Mouse (Mus musculus) cerebellum, adult 11-12 months (tissue): ENCODE data around the gene Pth2r.

ENCODE experiments used
- DNase-seq: peaks from one replicate; pipeline ENCODE4 v3.0.0; 2022

The Pth2r gene

DNA sequence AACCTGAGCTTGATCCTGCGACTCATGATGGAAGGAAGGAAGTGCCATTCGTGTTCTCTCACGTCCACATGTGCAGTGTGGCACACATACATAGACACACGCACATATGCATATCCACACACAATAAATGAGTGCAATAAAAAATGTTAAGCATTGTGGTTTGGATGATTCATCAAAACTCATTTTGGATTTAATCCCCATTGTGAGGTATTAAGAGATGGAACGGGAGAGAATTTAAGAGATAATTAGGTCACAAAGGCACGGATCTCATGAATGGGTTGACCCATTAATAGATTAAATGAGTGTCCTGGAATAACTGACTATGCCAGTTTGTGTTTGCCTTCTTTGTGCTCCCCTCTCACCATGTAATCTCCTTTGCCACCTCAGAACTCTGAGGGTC, at the start of gene Pth2r:
Gene Pth2r, plus strand, starts transcription at position 301 of the 400 bp plus-strand sequence.
- DNase-seq, result no peak

DNA sequence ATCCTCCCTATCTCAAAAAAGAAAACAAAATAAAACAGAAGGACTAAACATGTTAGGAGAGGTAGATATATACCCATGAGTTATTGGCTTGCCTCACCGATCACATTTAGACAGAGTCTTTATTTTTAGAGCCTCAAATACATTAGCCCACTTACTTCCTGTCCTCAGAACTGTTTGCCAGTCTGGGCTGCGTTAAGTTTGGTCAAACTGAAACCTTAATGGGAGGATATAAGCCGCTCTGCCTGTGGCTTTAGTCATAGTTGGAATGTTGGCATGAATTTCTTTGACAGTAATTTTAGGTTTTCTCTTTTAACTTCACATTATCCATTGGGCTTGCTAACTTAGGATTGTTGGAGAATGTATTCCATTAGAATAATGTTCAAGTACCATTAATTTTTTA, 44.1 kb upstream of the Pth2r start:
- no peak for DNase-seq

DNA sequence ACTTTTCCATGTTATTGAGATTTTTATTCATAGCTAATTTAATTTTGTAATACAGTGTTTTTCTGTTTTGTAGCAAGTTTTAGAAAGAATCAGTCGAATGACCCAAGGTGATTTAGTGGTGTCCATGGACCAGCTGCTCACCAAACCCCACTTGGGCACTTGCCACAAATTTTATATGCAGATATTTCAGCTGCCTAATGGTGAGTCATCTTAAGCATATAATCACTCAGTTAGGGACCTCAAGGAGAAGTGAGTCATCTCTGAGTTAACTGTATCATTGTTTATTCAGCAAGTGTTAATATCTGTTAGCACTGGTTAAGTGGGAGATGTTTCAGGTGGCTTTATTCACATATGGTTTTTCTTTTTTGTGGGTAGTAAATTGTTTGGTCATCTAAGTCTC, 36.2 kb upstream of the Pth2r start:
- DNase-seq, result no peak

DNA sequence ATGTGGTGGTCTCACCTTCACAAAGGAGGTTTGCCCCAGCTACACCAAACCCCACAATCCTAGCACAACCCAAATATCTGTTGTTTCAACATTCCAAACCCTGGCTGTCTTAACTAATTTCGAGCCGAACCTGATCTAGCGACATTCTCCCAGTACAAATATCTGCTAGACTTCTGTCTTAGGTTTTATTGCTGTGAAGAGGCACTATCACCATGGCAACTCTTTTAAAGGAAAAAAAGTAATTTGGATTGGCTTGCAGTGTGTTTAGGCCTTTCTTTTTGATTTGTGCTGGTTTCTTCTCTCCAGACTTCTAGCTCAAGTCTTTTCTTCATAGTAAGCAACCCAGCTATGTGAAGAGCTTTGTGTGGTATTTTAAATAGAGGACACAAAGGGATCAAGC, 1.4 kb upstream of the Pth2r start:
- DNase-seq, result no peak

DNA sequence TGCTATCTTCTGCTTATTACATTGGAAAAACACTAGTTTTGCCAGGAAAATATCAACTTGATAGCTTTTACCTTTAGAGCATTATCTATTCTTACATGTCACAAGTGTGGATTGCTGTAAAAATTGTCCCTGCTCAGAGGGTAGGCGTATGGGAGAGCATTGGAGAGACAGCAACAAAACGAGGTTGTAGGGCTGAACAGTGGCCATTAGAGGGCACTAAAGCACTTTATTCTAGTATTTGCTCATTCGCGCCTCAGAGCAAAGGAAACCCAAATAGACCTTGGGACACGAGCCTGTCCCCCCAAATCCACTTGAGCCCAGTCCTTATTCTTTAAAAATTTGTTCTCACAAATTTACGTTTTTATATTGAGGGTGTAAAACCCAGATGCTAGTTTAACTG, 910 bp downstream of the Pth2r start:
- DNase-seq, result peak; percentile 37

DNA sequence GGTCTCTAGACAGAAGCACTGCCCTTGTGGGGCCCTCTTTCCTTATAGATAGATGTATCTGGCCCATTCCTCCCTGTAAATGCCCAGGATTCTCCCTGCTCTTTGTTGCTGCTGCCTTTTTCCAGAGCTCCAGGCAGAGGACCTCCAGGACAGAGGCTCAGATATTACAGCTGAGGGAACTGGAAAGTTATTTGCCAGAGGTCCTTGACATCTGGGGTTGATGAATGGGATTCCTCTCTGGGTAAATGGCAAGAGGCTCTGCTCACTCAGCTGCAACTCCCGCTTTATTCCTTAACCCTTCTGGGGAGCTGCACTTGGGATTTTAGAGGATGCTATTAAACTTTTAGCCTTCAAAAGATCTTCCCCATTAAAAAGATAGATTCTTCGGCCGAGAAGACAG, 26.6 kb downstream of the Pth2r start:
- no peak for DNase-seq

DNA sequence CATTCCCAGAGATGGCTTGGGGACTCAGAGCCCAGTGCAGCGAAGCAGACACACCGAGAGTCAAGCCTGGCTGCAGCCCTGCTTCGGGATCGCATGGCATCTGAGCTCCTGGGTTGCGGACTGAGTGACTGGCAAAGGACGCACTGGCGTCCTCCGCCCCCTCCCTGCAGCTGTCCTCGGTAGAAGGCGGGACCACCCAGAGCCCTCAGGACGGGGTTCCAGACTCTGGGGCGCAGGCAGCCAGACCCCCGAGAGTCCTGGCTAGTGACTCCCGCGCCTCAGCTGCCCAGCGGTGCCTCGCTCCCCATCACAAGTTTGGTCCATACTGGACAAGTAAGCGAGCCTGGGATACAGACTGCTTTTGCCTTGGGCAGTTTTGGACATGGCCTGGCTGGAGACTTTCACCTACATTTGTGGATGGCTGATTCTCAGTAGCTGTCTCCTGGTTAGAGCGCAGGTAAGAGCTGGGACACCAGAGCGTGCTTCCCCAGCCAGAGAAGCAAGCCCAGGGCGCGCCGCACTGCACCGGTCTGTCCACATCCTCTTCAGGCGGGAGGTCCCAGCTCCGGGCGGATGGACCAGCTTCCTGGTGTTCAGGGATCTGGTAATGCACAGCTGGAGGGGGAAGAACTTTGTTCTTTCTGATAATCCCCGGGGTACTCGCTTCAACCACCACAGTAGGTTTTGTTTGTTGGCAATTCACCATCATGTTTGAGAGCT, 29.5 kb downstream of the Pth2r start:
- DNase-seq, result no peak

DNA sequence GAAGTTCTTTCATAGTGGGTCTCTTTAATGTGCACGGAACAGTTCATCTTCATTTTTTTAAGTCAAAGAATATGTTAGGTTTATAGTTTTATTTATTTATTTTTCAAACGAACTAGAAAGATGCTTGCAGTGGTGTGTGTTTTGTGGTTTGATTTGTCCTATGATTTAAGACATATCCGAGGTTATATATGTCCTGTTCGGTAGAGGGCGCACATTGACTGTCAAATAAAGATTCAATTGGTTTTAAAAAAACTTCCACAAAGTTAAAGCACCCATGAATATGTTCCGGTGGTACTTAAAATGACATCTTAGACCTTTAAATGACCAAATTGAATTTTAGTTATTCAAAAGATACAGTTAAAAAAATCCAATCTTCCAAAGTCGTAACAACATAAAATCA, 30.3 kb downstream of the Pth2r start:
- DNase-seq, result no peak

DNA sequence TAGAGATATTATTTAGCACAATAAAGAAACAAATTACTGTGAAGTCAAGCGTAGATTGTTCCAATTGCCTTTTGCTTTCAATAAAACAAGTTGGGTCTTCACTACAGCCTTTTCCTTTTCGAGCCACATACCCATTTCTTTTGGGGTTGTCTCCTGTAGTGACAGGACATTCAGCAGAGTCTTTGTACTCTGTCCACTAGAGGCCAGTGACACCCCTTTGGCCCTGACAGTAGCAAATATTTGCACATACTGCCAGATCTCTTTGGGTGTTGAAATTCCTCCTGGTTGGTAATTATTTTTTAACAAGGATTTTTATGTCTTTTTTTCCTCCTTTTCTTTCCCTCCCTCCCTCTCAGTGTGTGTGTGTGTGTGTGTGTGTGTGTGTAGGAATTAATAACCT, 31.0 kb downstream of the Pth2r start:
- peak; percentile 13 for DNase-seq

DNA sequence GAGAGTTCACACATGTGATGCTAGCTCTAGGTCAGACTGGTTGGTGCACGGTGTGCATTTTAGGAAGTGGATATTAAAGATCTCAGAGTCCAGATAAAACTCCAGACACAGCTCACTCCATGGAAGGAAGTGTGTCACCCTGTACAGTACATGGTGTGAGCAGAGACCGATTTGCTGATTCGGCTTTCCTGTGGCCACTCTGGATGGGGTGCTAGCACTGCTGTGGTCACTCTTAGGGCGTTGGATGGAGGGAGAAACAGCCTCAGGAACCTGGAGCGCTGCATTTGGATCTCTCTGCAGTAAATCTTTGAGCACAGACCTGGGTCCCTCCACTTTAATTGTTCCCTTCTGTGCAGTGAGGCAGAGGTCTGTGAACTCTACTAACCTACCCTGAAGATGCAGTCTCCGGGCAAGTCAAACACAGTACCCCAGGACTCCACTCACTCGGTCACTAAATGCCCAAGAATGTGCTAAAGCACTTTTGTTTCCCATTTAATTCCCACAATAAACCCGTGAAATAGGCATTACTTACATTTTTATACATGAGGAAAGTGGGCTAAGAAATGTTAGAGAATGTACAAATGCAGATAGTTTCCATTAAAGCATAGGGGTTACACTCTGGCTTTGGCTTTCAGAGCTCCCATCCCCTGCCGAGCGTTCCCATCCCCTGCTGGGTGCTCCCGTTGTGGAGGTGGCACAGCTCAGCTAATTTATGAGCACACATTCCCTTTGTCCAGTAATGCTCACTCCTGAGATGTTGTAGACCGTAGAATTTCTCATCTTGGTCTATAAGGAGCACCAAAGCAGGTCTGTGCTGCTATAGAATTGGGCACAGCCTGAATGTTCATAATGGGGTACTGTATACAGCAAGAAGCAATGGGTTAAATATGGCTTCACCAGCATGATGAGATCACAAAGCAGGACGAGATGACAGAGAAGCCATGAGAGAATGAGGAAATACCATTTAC, 32.5 kb downstream of the Pth2r start:
- DNase-seq, result peak; percentile 7

DNA sequence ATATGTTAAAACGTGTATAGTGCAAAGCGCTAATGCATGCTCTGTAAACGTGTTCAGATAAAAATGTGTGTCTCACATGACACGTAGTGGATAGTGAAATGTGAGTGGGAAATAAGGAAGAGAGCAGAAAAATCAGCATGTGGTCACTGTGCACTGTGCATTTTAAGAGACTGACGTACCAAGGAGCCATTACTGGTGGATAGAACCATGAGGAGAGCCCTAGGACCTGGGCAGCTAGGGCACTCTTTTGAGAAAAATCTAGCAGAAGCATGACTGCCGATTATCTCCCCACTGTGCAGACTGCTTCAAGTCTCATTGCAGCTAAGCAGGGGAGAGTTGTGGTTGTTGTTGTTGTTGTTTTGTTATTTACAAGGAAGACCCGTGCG, 33.2 kb downstream of the Pth2r start:
- no peak for DNase-seq

DNA sequence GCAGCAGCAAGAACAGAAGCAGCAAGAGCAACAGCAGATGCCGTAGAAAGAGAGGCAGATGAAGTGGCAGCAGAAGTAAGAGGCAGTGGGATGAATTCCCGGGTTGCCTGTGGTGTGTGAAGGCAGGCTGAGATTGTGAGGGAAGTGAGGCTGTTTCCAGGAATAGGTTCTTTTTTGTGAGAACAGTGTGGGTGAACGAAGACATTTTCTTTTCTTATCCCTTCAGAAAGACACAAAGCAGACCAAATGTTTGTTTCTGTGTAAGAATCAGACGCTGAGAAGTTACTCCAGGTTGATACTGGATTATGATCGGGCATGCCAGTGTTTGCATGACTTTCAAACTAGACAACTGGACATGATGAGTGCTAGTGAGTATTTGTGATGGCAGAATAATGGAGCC, 52.2 kb downstream of the Pth2r start:
- no peak for DNase-seq

DNA sequence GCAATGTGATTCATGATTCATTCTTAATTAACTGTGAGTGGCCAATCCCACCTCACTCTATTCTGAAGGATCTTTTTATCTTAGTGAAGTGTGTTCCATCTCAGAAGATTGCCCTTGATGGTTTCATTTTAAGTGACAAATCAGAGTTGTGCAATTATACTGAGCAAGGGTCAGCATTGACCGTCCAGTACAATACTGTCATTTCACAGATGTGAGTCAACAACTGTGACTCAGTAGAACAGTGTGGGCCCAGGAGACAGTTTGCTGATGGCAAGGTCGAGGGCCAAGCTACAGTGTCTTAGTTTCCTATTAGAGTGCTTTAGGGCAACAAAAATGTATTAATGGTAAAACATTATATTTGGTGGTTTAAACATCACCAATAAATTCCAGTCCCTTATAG, 55.9 kb downstream of the Pth2r start:
- DNase-seq, result no peak

DNA sequence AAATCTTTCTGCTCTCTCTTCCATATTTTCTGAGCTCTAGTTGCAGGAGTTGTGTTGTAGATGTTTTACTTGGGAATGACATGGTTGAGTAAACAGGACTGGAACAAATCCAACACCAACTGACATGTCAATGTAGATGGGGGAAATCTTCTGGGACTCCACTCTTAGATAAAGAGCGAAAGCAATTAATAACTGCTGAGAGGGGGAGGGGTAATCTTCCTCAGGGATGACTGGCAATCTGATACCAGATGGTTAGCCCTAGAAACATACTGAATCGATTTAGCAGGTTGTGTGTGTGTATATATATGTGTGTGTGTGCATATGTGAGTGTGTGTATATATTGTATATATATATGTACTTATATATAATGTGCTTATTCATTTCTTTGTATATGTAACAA, 58.4 kb downstream of the Pth2r start:
- no peak for DNase-seq

DNA sequence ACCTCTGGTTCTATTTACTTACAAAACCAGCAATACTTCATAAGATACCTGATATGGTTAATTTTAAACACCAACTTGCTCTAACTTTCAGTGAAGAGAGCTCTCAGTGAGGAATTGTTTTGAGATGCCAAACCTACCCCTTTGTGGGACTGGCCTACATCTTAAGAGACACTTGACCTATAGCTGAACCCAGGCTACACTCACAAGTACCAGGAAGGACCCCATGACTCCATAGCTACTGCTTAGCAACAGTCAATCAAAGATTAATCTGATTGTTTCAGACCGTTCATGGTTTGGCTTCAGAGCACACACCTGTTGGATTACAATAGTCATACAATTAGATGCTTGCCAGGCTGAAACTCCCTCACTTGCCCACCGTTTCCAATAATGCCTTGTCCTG, 71.1 kb downstream of the Pth2r start:
- DNase-seq, result no peak

DNA sequence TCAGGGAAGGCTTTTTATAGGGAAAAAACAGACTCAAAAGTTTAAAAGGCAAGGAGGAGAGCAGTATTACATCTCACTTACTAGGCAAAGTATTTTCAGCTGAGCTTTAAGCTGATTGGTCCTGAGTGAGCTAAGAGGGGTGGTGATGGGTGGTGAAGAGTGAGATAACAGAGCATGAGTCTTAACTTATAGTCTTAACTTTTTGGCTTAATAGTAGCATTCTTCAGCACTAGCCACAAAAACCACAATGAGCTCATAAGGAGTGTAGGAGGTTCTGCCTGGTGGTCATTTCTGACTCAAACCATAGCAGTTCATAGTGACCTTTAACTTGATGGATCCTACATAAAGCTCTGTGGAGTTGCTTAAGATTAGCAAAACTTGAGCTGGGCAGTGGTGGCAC, 72.3 kb downstream of the Pth2r start:
- no peak for DNase-seq

DNA sequence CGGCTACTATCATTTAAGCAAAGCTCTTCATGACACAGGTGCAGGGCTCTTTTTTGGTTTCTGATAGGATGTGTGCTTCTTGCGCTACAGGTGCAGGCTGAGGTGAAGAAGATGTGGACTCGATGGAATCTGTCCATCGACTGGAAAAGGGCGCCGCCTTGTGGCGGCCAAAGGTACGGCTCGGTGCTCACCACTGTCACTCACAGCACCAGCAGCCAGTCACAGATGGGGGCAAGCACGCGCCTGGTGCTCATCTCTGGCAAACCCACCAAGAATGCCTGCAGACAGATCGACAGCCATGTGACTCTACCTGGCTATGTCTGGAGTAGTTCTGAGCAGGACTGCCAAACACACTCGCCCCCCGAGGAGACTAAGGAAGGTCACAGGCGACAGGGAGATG, 106.5 kb downstream of the Pth2r start:
- DNase-seq, result peak; percentile 19

DNA sequence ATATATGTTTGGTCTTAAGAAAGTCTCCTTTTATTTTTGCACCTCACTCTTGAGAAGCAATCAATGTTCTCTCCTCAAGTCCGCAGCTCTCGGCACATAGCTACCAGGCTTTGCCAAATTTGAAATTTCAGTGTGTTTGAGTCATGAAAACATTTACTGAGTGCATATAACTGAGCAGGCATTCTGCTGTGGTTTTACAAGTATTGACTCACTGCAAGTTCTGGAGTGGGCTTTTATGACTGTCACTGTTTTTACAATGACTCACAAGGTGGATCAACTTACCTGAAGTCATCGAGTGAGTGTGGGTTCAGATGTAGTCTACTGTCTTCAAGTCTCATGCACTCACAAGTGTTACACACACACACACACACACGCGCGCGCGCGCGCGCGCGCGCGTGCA, 107.8 kb downstream of the Pth2r start:
- DNase-seq, result no peak

DNA sequence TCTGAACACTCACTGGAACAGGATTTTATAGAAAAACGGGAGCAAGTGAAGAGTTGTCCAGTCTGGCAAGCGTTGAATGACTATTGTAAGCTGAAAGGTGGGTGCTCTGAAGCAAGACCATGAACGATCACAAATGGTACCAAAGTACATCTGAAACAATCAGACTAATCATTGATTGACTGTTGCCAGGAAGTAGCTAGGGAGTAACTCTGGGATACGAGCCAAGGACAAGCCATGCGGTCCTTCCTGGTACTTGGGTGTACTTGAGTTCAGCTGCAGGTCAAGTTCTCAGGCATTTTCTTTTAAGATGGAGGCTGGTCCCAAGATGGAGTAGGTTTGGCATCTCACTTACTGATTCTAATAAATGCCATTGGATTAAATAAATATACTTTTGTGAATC, 125.6 kb downstream of the Pth2r start:
- no peak for DNase-seq

DNA sequence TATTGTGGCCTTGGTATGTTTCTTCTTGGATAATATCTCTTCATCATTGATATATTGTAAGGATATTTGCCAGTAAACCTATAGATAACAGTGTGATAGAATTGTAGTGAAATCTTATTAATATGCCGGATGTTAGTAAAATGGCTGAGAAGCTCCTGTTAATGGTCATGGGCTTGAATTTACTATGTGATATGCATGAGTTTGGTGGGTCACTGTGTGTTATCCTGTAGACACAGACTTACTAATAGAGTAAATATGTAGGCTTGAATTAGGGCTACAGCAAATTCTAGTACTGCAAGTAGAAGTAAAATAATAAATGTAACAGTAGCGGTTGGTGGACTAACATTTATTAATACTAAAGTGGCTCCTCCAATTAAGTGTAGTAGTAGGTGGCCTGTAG, 139.1 kb downstream of the Pth2r start:
- DNase-seq, result no peak

DNA sequence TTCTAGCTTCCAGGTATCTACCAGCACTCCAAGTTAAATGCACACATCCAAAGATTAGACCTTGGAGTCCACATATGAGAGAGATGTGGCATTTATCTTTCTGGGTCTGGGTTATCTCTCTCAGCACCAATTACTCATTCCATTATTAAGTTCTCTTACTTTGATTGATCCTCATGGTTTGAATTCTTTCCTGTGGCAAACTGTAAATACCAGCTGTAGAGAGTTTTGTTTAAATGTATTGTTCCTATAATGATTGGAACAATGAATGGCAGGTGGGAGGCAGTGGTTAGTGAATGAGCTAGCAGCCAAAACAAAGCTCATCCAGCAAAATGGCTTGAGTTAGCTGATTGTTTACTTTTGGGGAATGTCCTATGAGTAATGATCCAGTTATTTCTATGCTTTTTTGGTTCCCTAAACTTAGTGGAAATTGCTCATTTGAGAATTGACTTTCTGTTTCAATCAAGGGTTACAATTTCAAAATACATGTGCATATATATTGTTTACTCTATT, 140.7 kb downstream of the Pth2r start:
- no peak for DNase-seq
